Mouse (Mus musculus) ES-E14 (cell line): ENCODE data around the gene Bub1.

Experiments
- CHD2 ChIP-seq: IDR thresholded peaks from 2 replicates; pipeline ENCODE4 v1.6.1; 2014; ENCODE audit warnings: mild to moderate bottlenecking, low read depth, low read length, inconsistent platforms
- HCFC1 ChIP-seq: IDR thresholded peaks from 2 replicates; pipeline ENCODE4 v1.6.1; 2012; ENCODE audit warnings: low read length, inconsistent platforms, borderline replicate concordance; ENCODE audit not compliant: insufficient read depth
- MAFK ChIP-seq: IDR thresholded peaks from 2 replicates; pipeline ENCODE4 v1.6.1; 2014; ENCODE audit warnings: mild to moderate bottlenecking, low read depth, low read length, inconsistent platforms; ENCODE audit not compliant: insufficient read depth
- ZNF384 ChIP-seq: IDR thresholded peaks from 2 replicates; pipeline ENCODE4 v1.6.1; 2012; ENCODE audit warnings: low read depth, low read length, inconsistent platforms

DNA sequence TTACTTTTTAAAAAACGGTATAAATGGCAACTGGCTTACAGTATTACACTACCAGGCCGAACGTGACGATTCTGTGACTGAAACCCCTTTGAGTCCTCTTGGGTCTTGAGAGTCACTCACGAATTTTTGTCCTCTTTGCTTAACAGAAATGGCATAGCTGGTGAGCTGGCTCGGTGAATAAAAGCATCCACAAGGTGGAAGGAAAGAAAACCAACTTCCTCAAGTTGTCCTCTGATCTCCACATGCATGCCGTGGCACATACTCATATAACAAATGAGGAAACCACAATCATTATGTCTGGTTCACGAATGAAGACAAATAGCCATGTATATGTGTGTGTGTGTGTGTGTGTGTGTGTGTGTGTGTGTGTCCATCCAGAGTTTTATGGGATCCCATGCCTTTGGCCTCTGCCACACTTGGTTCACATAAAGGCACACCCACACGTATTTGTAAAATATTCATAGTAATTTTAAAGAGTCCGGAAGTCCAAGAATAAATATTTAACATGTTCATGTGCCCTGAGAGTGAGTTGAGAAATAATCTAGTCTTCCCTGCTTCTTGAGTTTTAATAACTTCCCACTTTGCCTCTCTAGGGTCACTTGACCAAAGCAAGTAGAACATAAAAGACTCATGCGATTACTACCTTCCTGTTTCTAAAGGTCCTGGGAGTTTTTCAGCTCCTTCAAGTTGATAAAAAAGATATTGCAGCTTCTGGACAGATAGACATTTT lies 603 bp upstream of the Bub1 start:
- TF ChIP-seq HCFC1 = no peak
- no peak for TF ChIP-seq MAFK
- no peak for TF ChIP-seq ZNF384
- TF ChIP-seq CHD2 = no peak
